Mouse (Mus musculus): ENCODE measurements at regions not wholly inside any gene's neighbourhood (a gene's known extent, or its start where the extent isn't known, plus 50 kb on each side); places are given as distances from the start of the nearest gene placed in this dataset.

DNA sequence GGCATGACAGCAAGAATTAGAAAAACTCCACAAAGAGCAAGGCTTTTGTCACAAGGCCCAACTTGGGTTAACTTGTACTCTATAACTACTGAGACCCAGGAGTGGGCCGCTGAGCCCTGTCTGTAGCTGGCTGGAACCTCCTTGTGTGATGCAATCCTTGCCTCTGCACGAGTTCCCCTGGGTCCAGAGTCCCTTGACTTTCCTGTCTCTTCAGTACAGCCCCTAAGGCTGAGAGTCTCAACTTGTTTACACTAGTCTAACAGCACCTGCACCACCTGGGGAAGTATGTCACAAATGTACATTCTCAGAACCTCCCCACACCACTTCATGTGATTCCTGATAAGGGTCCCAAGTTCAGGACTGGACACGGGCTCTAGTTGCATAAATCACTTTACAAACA, 103.3 kb downstream of the Pih1h3b start:
- TF ChIP-seq GATA1 (IDR thresholded peaks at IDR 0.05; ENCODE audit: low read length) (no peak), TAL1 (IDR thresholded peaks at IDR 0.05; ENCODE audit: low read length) (no peak)

Measured in erythroblast, embryonic 14.5 days (primary cell).